Comparison of ENCODE assay signal across 11 mouse cellular contexts in genomic region chr11:115712674-115713298, GRCm38 (mm10). TPM values are rescaled to one million over a fixed set of nuclear protein-coding genes. Genes with fewer than 3 reads are reported as not detected.
DNase-seq lines count a peak whose midpoint lies in the region; ATAC-seq lines count a peak whose summit lies in the region.
"Had no signal": no experiment of that assay in that cellular context is flagged by ENCODE, and none has a peak within 500 bp of the region (broad histone marks: within the 10 kb centered on the region; RNA-seq: fewer than 3 reads in every experiment).

No protein-coding gene starts in this region.

- no peaks in the 10 kb centered on the region for H3K9me3 ChIP-seq in forebrain, embryonic 12.5 days
- H3K9me3 ChIP-seq in hindbrain, embryonic 14.5 days (ENCODE audit: control insufficient read depth, low read length) = no peaks in the 10 kb centered on the region
- H3K9me3 ChIP-seq: stomach, embryonic 15.5 days had no signal

- peaks cover 11% of the 10 kb centered on the region for H3K4me1 ChIP-seq in forebrain, embryonic 12.5 days
- peaks cover 10% of the 10 kb centered on the region for H3K4me1 ChIP-seq in hindbrain, embryonic 14.5 days (replicated peaks; ENCODE audit: control insufficient read depth, insufficient read depth, low read length)

- H3K4me3 ChIP-seq in forebrain, embryonic 12.5 days (replicated peaks) = no peak overlapping the region
- no peak overlapping the region for H3K4me3 ChIP-seq in hindbrain, embryonic 14.5 days (replicated peaks; ENCODE audit: low read length)
- H3K4me3 ChIP-seq: stomach, embryonic 15.5 days had no signal

- no peak overlapping the region for H3K4me2 ChIP-seq in forebrain, embryonic 12.5 days
- no peak overlapping the region for H3K4me2 ChIP-seq in hindbrain, embryonic 14.5 days (replicated peaks)
- H3K4me2 ChIP-seq: stomach, embryonic 15.5 days had no signal

- H3K9ac ChIP-seq in forebrain, embryonic 12.5 days = no peak overlapping the region
- no peak overlapping the region for H3K9ac ChIP-seq in hindbrain, embryonic 14.5 days
- H3K9ac ChIP-seq: forebrain, postnatal 0 days; stomach, embryonic 15.5 days had no signal

- WGBS in forebrain, embryonic 12.5 days = 88% methylated on average over 12 of the region's 12 CpGs
- WGBS in hindbrain, embryonic 14.5 days = 84% methylated on average over 12 of the region's 12 CpGs

- DNase-seq in cerebellum, adult 9-10 months = peak; percentile 22
- DNase-seq in cerebellum, postnatal 4 days (ENCODE audit: low spot score in 2 of 2) = no peak
- DNase-seq in induced T-regulatory cell, adult 2 months (ENCODE audit: low read depth) = peak; percentile 82
- no peak for DNase-seq in hindbrain, embryonic 14.5 days (ENCODE audit: low spot score)
- no peak for DNase-seq in gastrocnemius, adult 18-20 months (ENCODE audit: low spot score)
- DNase-seq: forebrain, postnatal 0 days had no signal

- H3K36me3 ChIP-seq in forebrain, embryonic 12.5 days (replicated peaks) = no peaks in the 10 kb centered on the region
- H3K36me3 ChIP-seq in hindbrain, embryonic 14.5 days (replicated peaks; ENCODE audit: control insufficient read depth, insufficient read depth) = no peaks in the 10 kb centered on the region
- H3K36me3 ChIP-seq: stomach, embryonic 15.5 days had no signal

- no peak overlapping the region for H3K27ac ChIP-seq in forebrain, embryonic 12.5 days
- no peak overlapping the region for H3K27ac ChIP-seq in hindbrain, embryonic 14.5 days
- H3K27ac ChIP-seq: stomach, embryonic 15.5 days had no signal

- peak; percentile 43 for ATAC-seq in CD4-positive, CD25-positive, alpha-beta regulatory T cell, adult 4 months
- ATAC-seq in megakaryocyte-erythroid progenitor cell, adult 5-6 weeks (replicated peaks; ENCODE audit: low FRiP score, low TSS enrichment, poor library complexity, severe bottlenecking) = peak; percentile 15
- no peak for ATAC-seq in forebrain, embryonic 12.5 days (ENCODE audit: low FRiP score)
- ATAC-seq in hindbrain, embryonic 14.5 days (ENCODE audit: low FRiP score) = no peak
- ATAC-seq: forebrain, postnatal 0 days; intestine, embryonic 16.5 days had no signal

- H3K27me3 ChIP-seq in forebrain, embryonic 12.5 days = no peaks in the 10 kb centered on the region
- H3K27me3 ChIP-seq in hindbrain, embryonic 14.5 days (ENCODE audit: control insufficient read depth, insufficient read depth, low read length) = no peaks in the 10 kb centered on the region
- H3K27me3 ChIP-seq: stomach, embryonic 15.5 days had no signal

RNA-seq across cellular contexts. Expression of gene Grb2, which starts 4.4 kb away (rescaled TPM):
- 10 to 100 TPM; 28.8 to 30.9 TPM for polyA plus RNA-seq in CD4-positive, CD25-positive, alpha-beta regulatory T cell, adult 4 months (2017; shearing (Covaris generic))
- 70.1 and 74.4 TPM in 2 replicates for total RNA-seq in megakaryocyte-erythroid progenitor cell, adult 5-6 weeks (2014; fragmentation: Nextera tagmentation)
- 40.7 and 73.1 TPM in 2 replicates for total RNA-seq in megakaryocyte-erythroid progenitor cell, adult 5-6 weeks (2017)
- 124 and 137 TPM in 2 replicates for polyA plus RNA-seq in forebrain, embryonic 12.5 days (2016; fragmentation: Nextera tagmentation; extraction: Ambion mirVana)
- 121 and 139 TPM in 2 replicates for polyA plus RNA-seq in hindbrain, embryonic 14.5 days (2014; fragmentation: Nextera tagmentation; extraction: Ambion mirVana)
- 10 to 100 TPM; 63.9 to 66.6 TPM for total RNA-seq in gastrocnemius, adult 18-20 months (2021)

RNA-seq across cellular contexts. Expression of gene Tmem94, which starts 52.4 kb away (rescaled TPM):
- polyA plus RNA-seq in CD4-positive, CD25-positive, alpha-beta regulatory T cell, adult 4 months (2017; shearing (Covaris generic)) = 10 to 100 TPM in 1 of 2 experiments, 1 to 10 TPM in 1; 8.5 to 17.5 TPM
- 29.0 and 44.6 TPM in 2 replicates for total RNA-seq in megakaryocyte-erythroid progenitor cell, adult 5-6 weeks (2014; fragmentation: Nextera tagmentation)
- total RNA-seq in megakaryocyte-erythroid progenitor cell, adult 5-6 weeks (2017) = 15.1 and 31.5 TPM in 2 replicates
- polyA plus RNA-seq in forebrain, embryonic 12.5 days (2016; fragmentation: Nextera tagmentation; extraction: Ambion mirVana) = 39.0 and 45.2 TPM in 2 replicates
- 17.3 and 20.8 TPM in 2 replicates for polyA plus RNA-seq in hindbrain, embryonic 14.5 days (2014; fragmentation: Nextera tagmentation; extraction: Ambion mirVana)
- 10 to 100 TPM; 85.1 to 88.2 TPM for total RNA-seq in gastrocnemius, adult 18-20 months (2021)

Comparison
In these comparisons a context has a peak if more than half of its experiments do, and no peak if none do; other contexts are left out.
1. DNase-seq: peak in cerebellum, adult 9-10 months (single experiment) and induced T-regulatory cell, adult 2 months (single experiment); none in cerebellum, postnatal 4 days (0 of 2), hindbrain, embryonic 14.5 days (single experiment) and gastrocnemius, adult 18-20 months (single experiment).
2. ATAC-seq: peak in CD4-positive, CD25-positive, alpha-beta regulatory T cell, adult 4 months (single experiment) and megakaryocyte-erythroid progenitor cell, adult 5-6 weeks (single experiment); none in forebrain, embryonic 12.5 days (single experiment) and hindbrain, embryonic 14.5 days (single experiment).